Mouse (Mus musculus): ENCODE results near the gene 2900026A02Rik.

The 2900026A02Rik gene

DNA sequence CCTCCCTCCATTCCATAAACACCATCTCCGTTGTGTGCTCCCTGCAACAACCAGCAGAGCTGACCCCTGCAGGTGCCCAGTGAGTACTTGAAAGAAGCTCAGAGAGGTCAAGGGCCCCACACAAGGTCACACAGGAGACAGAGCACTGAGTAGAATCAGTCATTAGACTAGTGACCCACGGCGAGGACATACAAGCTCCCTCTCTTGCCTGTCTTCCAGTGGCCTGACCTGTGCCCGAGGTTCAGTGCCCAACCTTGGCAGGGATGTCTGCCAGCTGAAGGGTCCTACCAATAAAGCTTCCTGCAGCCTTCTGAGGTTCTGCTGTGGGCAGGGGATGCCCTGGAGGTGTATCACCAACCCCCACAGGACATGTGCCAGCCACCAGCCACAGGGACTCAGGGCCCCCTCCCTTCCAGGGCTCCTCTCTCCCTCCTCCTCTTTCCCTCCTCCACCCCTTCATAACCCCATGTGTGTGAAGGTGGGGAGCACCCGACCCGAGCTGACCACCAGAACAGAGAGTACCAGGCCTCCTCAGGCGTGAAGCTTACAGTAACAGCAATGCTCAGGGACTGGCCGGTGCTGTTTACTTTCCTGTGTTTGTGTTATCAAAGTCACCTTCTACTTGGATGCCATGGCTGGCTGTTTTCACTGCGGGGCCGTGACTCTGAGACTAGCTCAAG lies 8.7 kb downstream of the 2900026A02Rik start:
- in situ Hi-C loops (cut with MboI, MseI): no loop called here

DNA sequence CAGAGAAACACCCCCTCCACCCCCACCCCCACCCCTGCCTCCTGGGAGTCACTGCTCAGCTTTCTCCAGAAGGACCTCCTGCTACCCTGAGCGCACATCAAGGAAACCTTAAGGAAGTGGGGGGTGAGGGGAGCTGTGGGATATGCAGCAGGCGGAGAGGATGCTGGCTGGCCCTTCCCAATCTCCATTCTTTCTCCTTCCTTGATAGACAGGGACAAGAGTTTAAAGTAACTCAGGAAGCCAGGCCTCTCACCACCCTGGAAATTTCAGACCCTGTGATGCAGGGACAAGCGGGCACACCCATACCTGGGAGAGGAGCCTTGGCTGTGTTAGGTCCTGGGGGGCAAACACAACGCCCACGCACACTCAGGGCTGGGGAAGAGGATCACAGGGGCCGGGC lies 10.7 kb downstream of the 2900026A02Rik start:
- in situ Hi-C loops (cut with MboI, MseI): no loop called here

DNA sequence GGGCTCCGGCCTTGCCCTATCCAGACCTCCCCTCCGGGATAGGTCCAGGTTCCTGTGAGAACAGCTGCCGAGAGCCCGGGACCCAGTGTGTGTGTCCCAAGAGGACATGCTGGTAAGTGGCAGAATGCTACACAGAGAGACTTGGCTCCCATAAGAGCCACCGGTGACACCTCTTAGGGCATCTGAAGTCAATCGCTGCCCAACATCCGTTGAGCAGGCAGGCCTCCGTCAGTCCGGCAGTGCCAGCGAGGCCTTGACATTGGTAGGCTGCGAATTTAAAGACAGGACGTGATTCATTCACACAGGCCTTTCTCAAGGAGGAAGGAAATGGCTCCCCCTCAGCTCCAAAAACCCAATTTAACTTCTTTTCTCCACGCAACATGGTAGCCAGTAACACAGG lies 11.1 kb downstream of the 2900026A02Rik start:
- in situ Hi-C loops (cut with MboI, MseI): no loop called here

DNA sequence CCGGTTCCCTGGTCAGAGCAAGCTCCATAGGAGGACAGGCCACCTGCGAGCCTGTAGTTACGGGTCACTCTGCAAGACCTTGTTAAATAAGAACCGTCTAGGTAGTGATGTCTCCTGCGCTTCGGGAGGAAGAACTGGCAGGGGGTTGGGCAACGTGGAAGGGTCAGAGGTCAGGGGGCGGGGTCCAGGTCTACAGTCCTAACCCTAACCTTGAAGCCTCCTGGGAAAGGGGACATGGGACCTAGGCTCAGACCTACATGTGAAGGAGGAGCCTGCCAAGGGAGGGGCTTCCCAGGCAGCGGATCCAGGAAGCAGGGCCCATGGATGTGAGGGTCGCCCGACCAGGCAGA lies 11.7 kb downstream of the 2900026A02Rik start:
- in situ Hi-C loops (cut with MboI, MseI): no loop called here

DNA sequence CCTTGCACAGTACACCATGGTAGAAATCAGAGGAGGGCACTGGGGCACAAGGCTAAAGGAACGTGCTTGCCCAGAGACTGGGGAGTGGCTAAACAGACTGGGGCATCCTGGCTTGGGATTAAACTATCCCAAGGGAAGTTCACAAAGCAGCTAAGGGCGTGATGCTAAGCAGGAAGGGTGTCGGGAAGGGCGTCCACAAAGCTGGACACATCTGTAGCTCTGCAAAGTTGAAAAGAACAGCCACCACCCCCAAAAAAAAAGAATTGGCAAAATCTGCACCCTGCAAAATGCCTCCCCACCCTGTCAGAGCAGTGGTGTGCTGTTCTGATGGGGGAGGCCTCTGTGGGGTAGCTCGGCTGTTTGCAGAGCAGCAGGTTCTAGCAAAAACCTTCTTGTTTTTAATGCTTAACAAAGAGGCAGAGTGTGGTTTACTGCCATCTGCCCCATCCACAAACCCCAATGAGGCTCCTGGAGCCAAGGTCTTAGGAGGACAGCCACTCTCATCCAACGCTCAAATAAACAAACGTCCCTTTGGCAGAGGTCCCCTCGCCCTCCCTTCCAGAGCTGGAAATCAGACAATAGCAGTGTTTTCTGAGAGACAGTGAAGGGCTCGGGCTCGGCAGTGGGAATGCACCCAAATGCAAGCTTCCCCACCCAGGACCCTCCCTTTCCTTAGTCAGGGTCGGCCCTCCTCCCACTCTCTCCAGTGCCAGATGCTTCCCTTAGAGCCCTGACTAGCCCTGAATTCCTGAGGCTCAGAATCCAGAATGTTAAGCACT lies 12.2 kb downstream of the 2900026A02Rik start:
- in situ Hi-C loops (cut with MboI, MseI): no loop called here

DNA sequence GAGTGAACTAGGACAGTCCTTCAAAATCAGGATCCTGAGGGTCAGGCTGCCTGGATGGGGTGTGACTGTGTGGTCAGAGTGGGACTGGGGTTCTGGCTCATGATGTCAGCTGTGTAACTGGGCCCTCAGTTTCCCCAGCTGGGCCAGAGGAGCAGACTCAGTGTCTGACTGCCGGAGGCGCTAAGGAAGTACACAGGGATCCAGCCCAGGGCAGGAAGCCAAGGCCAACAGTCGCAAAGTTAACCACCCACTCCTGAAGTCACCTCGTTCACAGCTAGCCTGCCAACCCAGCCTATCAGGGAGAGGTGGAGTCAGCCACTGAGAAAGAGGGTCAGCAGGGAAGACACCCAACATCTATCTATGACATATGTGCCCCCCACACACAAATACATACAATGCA lies 13.0 kb downstream of the 2900026A02Rik start:
- in situ Hi-C loops (cut with MboI, MseI): no loop called here

DNA sequence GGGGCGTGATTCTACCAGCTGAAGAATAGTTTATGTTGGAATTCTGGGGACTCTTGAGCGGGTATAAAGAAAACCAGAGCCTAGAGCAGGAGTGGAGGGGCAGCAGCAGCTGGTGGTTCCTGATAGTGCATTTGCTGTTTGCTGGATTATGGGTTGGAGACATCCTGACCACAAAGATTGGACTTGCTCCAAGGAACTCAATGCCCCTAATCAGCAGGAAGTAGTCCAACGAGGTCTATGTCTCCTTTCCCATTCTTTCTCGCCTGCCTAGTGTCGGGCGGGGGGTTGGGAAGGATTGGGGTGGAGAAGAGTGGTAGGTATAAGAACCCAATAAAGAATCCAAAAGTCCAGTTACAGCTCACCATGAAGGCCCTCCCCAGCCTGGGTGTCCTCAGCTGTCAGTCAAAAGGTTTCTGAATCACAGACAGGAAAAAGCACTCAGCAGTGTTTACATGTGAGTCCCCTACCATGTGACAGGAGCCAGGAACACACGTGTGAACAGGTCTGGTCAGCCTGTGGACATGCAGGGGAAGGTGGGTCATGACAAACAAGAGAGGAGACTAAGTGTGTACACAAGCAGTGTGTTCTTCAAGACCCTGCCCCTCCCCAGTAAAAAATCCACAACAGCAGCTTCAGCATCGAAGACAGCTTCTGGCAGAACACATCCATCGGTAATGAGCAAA lies 14.2 kb downstream of the 2900026A02Rik start:
- in situ Hi-C loops (cut with MboI, MseI): no loop called here

DNA sequence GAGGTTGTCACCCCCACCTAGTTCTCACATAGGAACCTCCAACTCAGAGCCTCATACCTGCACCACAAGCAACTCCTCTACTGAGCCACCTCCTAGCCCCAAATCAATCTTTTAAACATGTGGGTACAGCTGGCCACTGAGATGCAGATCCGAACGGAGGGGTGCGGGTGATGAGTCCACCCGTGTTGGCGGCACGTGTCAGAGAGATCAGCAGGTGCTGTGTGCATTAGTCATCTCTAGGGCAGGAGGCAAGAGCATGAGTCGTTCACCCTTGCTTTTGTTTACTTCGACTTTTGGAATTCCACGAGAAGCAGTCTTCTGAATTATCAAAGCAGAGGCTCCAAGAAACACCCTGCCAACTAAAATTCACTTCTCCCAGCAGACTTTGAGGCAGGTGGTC lies 16.8 kb downstream of the 2900026A02Rik start:
- in situ Hi-C loops (cut with MboI, MseI): no loop called here

DNA sequence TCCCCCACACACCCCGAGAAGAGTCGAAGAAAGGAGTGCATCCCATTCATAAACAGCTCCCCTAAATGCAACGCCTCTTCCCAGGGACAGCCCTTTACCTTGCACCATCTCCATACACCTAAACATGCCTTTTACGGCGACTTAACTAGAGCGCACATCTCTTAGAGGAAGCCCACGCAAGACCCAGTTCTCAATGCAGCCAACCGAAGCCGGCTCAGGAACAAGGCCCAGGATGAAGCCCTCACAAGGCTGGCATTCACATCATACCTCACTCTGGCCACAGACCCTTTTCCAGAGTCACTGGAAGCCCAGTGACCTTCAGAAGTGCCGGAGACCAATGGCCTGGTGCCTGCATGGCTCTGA lies 21.3 kb downstream of the 2900026A02Rik start:
- in situ Hi-C loops (cut with MboI, MseI): loop anchor here in 1 of 2 experiments (10.0 kb wide), 1 partner anchor 315 kb away; no protein-coding TSS in a partner anchor

DNA sequence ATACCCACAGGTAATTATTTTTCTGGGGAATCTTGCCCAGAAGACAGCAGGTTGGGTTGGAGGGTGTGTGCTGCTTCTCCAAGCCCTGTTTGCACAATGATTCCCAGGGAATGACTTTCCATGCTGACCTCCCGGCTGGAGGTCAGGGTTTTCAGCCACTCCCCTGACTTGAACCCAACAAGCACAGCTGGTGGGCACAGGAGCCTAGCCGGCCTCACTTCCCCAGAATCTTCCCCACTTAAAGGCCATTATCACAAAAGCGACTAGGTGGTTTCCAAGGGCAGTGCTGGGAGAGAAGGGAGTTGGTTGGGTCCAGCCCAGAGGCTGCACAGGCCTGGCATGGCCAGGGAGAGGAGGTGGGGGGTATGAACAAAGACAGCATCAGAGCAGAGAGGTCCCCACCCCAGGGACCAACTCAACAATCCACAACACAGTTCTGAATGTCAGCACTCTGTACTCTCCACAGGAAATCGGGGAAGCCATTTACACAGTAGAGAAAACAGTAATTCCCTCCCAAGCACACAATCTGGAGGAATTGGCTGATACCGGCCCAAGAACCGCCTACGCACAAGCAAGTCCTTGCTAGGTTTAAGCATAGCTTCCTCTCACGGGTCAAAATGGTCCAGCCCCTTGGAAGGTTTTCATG lies 21.8 kb downstream of the 2900026A02Rik start:
- in situ Hi-C loops (cut with MboI, MseI): loop anchor here in 1 of 2 experiments (10.0 kb wide), 1 partner anchor 314 kb away; no protein-coding TSS in a partner anchor

DNA sequence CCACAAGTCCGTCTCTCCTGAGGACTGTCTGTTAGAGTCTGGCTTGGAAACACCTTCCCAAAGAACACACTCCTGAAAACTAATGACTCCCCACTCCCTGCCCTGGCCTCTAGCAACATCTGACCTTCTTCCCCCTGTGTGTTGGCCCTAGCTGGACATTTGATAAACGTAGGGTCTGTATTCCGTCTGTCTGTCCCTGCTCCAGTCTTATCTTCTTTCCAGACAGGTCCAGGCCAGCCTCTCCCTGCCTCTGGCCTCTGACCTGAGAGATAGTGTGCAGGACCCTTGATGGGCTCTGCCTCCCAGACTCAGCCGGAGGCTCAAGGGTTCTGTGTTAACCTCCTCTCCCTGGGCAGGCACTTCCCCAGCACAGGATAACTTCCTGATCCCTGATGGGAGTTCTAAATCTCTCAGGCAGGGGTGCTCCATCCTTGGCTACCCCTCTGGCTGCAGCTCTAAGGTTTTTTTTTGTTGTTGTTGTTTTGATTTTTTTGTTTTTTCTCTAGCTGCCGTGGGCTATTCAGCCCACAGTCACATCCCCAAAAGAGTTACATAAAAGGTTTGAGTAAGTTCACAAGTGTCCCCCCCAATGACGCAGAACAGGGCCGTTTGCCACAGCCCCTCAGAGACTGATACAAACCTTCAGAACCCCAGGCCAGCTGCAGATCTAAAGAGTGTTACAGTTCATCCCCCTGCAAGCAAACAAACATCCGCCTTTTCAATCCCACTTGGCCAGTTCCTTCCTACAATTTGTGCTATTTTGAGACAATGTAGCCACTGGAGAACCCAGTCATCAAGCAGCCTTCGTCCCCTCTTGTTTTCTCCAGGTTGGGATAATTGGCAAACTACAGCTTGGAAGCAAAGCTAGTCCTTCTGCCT lies 23.9 kb downstream of the 2900026A02Rik start:
- in situ Hi-C loops (cut with MboI, MseI): loop anchor here in 1 of 2 experiments (10.0 kb wide), 1 partner anchor 312 kb away; no protein-coding TSS in a partner anchor

- in situ Hi-C loops (cut with MboI, MseI): loop anchor here in 1 of 2 experiments (10.0 kb wide), 1 partner anchor 311 kb away; no protein-coding TSS in a partner anchor
Observed at GRCm38 (mm10) chr5:113195907-113196306, 25.1 kb downstream of the 2900026A02Rik start.

- in situ Hi-C loops (cut with MboI, MseI): loop anchor here in 1 of 2 experiments (10.0 kb wide), 1 partner anchor 311 kb away; no protein-coding TSS in a partner anchor
Observed at GRCm38 (mm10) chr5:113195451-113195850, 25.6 kb downstream of the 2900026A02Rik start.

DNA sequence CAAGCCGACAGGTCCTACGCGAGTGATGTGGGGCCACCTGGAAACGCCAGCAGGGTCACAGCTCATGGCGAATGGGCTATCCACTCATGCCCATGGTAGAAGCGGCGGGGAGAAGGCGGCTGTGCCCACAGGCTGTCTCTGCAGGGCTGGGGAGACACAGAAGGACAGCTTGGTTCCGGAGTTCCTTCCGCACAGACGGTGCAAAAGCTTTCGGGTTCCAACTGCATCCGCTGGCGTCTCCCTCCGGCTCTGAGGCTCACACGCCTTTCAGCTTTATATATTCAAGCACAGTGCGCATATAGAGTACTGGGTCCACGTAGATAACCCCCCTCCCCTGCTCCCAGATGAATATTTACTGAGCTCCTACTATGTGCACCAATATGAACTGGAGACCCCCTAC lies 27.3 kb downstream of the 2900026A02Rik start:
- in situ Hi-C loops (cut with MboI, MseI): loop anchor here in 1 of 2 experiments (10.0 kb wide), 1 partner anchor 309 kb away; no protein-coding TSS in a partner anchor

GRCm38 (mm10) chr5:113191901-113192300 lies 29.1 kb downstream of the 2900026A02Rik start:
- in situ Hi-C loops (cut with MboI, MseI): loop anchor here in 1 of 2 experiments (10.0 kb wide), 1 partner anchor 307 kb away; no protein-coding TSS in a partner anchor

DNA sequence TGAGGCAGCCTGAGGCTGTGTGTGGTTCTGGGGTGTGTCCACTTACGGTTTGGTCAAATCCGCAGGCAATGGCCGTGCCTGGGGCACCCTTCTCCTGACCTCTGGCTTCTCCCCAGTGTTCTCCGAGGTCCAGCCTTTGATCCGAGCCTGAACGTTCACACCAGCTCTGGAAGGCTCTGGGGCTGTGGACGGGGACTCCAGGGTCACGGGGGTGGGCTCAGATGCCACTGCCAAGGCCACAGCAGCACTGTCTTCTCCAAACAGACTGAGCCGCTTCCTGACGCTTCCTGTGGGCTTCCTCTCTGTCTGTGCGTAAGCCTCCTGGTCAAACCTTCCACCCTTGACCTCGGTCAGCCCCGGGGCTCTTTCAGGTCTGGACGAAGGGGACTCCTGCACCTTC lies 30.5 kb downstream of the 2900026A02Rik start:
- in situ Hi-C loops (cut with MboI, MseI): loop anchor here in 1 of 2 experiments (10.0 kb wide), 1 partner anchor 306 kb away; no protein-coding TSS in a partner anchor

GRCm38 (mm10) chr5:113181441-113181840 lies 39.6 kb downstream of the 2900026A02Rik start:
- in situ Hi-C loops (cut with MboI, MseI): no loop called here

DNA sequence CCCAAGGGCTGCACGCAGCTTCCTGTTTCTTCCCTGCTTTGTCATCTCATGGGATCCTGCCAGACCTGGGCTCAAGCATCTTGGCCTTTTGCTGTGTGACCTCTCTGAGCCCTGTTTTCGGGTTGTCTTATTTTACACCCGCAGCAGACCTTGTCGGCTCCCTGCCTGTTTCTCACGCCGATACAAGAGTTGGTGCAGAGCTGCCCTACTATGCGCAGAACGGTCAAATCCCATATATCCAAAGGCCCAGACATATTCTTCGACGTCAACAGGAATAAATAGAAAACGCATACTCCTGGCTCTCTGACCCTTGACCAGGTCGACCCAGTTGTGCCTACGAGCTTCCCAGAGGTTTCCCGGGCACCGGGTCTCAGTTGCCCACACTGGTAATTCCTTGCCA lies 40.3 kb downstream of the 2900026A02Rik start:
- in situ Hi-C loops (cut with MboI, MseI): no loop called here

DNA sequence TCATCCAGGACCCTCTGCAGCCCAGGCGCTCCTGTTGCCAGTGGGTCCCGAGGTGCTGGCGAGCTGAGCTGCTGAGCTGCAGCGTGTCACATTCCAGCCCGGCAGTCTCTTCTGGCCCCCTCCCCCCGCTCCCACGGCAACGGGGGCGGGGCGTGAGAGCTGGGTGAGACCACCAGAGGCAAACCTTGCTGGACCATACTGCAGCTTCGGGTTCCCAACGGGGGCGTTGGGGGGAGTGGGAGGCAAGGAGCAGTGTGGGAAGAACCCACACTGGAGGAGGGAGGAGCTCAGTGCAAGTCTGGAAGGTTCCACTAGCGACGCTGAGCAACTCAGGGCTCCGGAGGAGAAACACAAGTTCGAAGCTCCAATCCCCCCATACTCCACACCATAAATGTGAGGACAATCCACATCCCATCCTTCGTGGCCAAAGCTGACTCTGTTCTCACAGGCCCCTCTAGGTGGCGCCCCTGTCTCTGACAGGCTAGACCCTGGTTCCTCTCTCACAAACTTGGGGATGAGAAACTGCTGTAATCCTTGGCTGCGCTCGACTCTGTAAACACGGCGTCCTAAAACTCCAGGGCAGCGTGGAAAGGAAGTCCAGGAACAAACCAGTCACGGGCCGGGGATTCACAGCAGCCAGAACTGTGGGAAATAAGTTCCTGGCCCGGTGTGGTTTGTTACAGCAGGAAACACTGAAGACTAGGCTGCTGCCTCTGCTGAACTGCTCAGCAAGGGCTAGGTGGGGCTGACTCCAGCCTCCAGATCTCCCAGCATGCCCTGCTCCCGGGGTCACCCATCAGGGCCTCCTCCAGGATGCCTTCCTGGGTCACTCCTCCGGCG lies 41.0 kb downstream of the 2900026A02Rik start:
- in situ Hi-C loops (cut with MboI, MseI): no loop called here
